Mouse (Mus musculus) G1E (cell line): Measurements from ENCODE around the gene Pak1. TPM values are rescaled to one million over a fixed set of nuclear protein-coding genes. Genes with fewer than 3 reads are reported as not detected.

Source experiments
- ATAC-seq: 2 replicates; pipeline ENCODE4 v1.8.0; 2016; ENCODE audit warnings: mild to moderate bottlenecking; ENCODE audit not compliant: insufficient number of reproducible peaks, poor library complexity, low FRiP score, severe bottlenecking; ENCODE audit errors: extremely low read depth
- DNase-seq: peaks from one replicate; pipeline ENCODE4 v3.0.0; 2012; ENCODE audit warnings: low spot score
- H3K27me3 ChIP-seq: 2 replicates; pipeline ENCODE4 v1.6.1; 2012; ENCODE audit warnings: mild to moderate bottlenecking, low read length, inconsistent platforms; ENCODE audit not compliant: insufficient read depth
- H3K36me3 ChIP-seq: replicated peaks from 2 replicates; pipeline ENCODE3; 2012; ENCODE audit warnings: mild to moderate bottlenecking, inconsistent platforms
- H3K4me1 ChIP-seq: 2 replicates; pipeline ENCODE4 v1.6.1; 2012; ENCODE audit warnings: low read depth, low read length, inconsistent platforms, mixed read lengths; ENCODE audit not compliant: insufficient read depth
- H3K4me3 ChIP-seq: 2 replicates; pipeline ENCODE4 v1.5.1; 2012; ENCODE audit warnings: low read depth, mild to moderate bottlenecking, inconsistent platforms, low read length, moderate library complexity, mixed read lengths
- H3K9me3 ChIP-seq: replicated peaks from 2 replicates; pipeline ENCODE4 v1.6.1; 2012; ENCODE audit warnings: inconsistent platforms
- CTCF ChIP-seq: IDR thresholded peaks from 2 replicates; pipeline ENCODE4 v1.5.1; 2012; ENCODE audit warnings: low read depth, low read length, inconsistent platforms, mixed read lengths
- GATA1 ChIP-seq: IDR thresholded peaks from 2 replicates; pipeline ENCODE4 v1.6.1; 2012; ENCODE audit warnings: borderline replicate concordance, low read length, inconsistent platforms, mixed read lengths
- GATA2 ChIP-seq: IDR thresholded peaks from 2 replicates; pipeline ENCODE4 v1.6.1; 2012; ENCODE audit warnings: low read depth, low read length, inconsistent platforms, borderline replicate concordance
- POLR2AphosphoS5 ChIP-seq: IDR thresholded peaks from 2 replicates; pipeline ENCODE4 v1.6.1; 2012; ENCODE audit warnings: low read depth, low read length, inconsistent platforms; ENCODE audit not compliant: insufficient replicate concordance
- TAL1 ChIP-seq: conservative IDR thresholded peaks from 2 replicates; pipeline ENCODE4 v1.6.1; 2012; ENCODE audit warnings: low read depth, low read length, inconsistent platforms, mixed read lengths
- polyA plus RNA-seq: library from polyadenylated mRNA; stranded (reverse); fragments of >175 nt; gene quantifications from 2 replicates; pipeline ENCODE4 v1.2.3, GENCODE M21; 2012
- total RNA-seq, 2 experiments: library from RNA; stranded (forward) in 1 of 2; stranded (reverse) in 1 of 2; fragments of 200-1000 nt in 1 of 2; fragments of >200 nt in 1 of 2; fragmentation: Nextera tagmentation in 1 of 2; gene quantifications; 2 replicates each; pipeline ENCODE4 v1.2.3; 2014 to 2017

Gene Pak1
- total and polyA plus RNA-seq, 3 experiments, result 0.15 to 0.16 TPM; not detected in 1

- no peaks in the 10 kb centered on the region; the same call in 1 of the 2 replicates for H3K27me3 ChIP-seq
- no peak for DNase-seq
- ATAC-seq, result no peak
- peaks cover 53% of the 10 kb centered on the region for H3K4me1 ChIP-seq
- no peaks in the 10 kb centered on the region for H3K9me3 ChIP-seq
- H3K36me3 ChIP-seq, result peaks cover 5% of the 10 kb centered on the region
- no peak for TF ChIP-seq GATA2
- TF ChIP-seq POLR2AphosphoS5, result no peak
- no peak for TF ChIP-seq CTCF
- peak overlapping the region; percentile 48; the same call in 1 of the 2 replicates for H3K4me3 ChIP-seq
Observed at GRCm38 (mm10) chr7:97748527-97749206, 39.7 kb upstream of the Pak1 start.

GRCm38 (mm10) chr7:97749207-97750190 is 38.8 kb upstream of the Pak1 start:
- H3K36me3 ChIP-seq, result peaks cover 2% of the 10 kb centered on the region
- no peak for TF ChIP-seq CTCF
- TF ChIP-seq POLR2AphosphoS5, result no peak
- TF ChIP-seq TAL1, result no peak
- no peak for TF ChIP-seq GATA1
- no peak for TF ChIP-seq GATA2
- DNase-seq, result no peak
- no peak overlapping the region for H3K4me3 ChIP-seq
- no peak for ATAC-seq
- H3K9me3 ChIP-seq, result no peaks in the 10 kb centered on the region
- H3K27me3 ChIP-seq, result no peaks in the 10 kb centered on the region; the same call in 1 of the 2 replicates
- H3K4me1 ChIP-seq, result peaks cover 50% of the 10 kb centered on the region

- Histone ChIP-seq H3K9me3 (no peaks in the 10 kb centered on the region), H3K27me3 (peaks cover 19% of the 10 kb centered on the region), H3K4me3 (no peak overlapping the region), H3K36me3 (no peaks in the 10 kb centered on the region), H3K4me1 (no peaks in the 10 kb centered on the region)
- ATAC-seq, result no peak
- no peak for DNase-seq
- no peak for TF ChIP-seq POLR2AphosphoS5
- TF ChIP-seq TAL1, result no peak
- no peak for TF ChIP-seq GATA1
- no peak for TF ChIP-seq GATA2
- no peak for TF ChIP-seq CTCF
Observed at GRCm38 (mm10) chr7:97756967-97757881, 31.1 kb upstream of the Pak1 start.

GRCm38 (mm10) chr7:97764591-97764990 is 23.8 kb upstream of the Pak1 start:
- Histone ChIP-seq H3K27me3 (peaks cover 5% of the 10 kb centered on the region; the same call in 1 of the 2 replicates), H3K9me3 (no peaks in the 10 kb centered on the region), H3K4me3 (no peak overlapping the region), H3K4me1 (peaks cover 21% of the 10 kb centered on the region), H3K36me3 (no peaks in the 10 kb centered on the region)
- ATAC-seq, result no peak
- no peak for DNase-seq
- TF ChIP-seq CTCF (no peak), GATA2 (no peak), POLR2AphosphoS5 (no peak), GATA1 (no peak), TAL1 (no peak)

GRCm38 (mm10) chr7:97765181-97765962 is 23.0 kb upstream of the Pak1 start:
- H3K4me1 ChIP-seq, result peaks cover 21% of the 10 kb centered on the region
- no peaks in the 10 kb centered on the region for H3K9me3 ChIP-seq
- DNase-seq (no peak), ATAC-seq (no peak)
- TF ChIP-seq POLR2AphosphoS5 (no peak), CTCF (no peak), GATA1 (no peak), TAL1 (no peak), GATA2 (no peak)
- H3K27me3 ChIP-seq, result peaks cover 5% of the 10 kb centered on the region; the same call in 1 of the 2 replicates
- no peaks in the 10 kb centered on the region for H3K36me3 ChIP-seq
- no peak overlapping the region for H3K4me3 ChIP-seq
